Mouse (Mus musculus) midbrain, postnatal 0 days (tissue): ENCODE measurements around the gene Alg9. TPM values are rescaled to one million over a fixed set of nuclear protein-coding genes. Genes with fewer than 3 reads are reported as not detected.

Experiments used
- ATAC-seq: fragments of 200-750 bp; cut with Nextera tagmentation; 2 replicates; pipeline ENCODE4 v1.8.0; 2017; ENCODE audit warnings: moderate number of reproducible peaks, mild to moderate bottlenecking, moderate TSS enrichment, moderate library complexity; ENCODE audit not compliant: low FRiP score
- DNase-seq: peaks from one replicate; pipeline ENCODE4 v3.0.0-alpha.2; 2015; ENCODE audit warnings: low spot score
- H3K27ac ChIP-seq: fragments of 300-500 bp; sonication (generic); 2 replicates; pipeline ENCODE4 v1.5.1; 2014; ENCODE audit warnings: low read depth, mild to moderate bottlenecking, low read length, mixed read lengths
- H3K27me3 ChIP-seq: fragments of 300-500 bp; sonication (generic); 2 replicates; pipeline ENCODE4 v1.6.1; 2014; ENCODE audit warnings: low read length, control low read depth, mixed read lengths; ENCODE audit not compliant: insufficient read depth
- H3K36me3 ChIP-seq: fragments of 300-500 bp; sonication (generic); 2 replicates; pipeline ENCODE4 v1.6.1; 2014; ENCODE audit warnings: low read length, control low read depth, mixed read lengths; ENCODE audit not compliant: insufficient read depth
- H3K4me1 ChIP-seq: fragments of 300-500 bp; sonication (generic); 2 replicates; pipeline ENCODE4 v1.6.1; 2014; ENCODE audit warnings: mild to moderate bottlenecking, control low read depth, antibody characterized with exemption, low read length, mixed read lengths; ENCODE audit not compliant: insufficient read depth
- H3K4me2 ChIP-seq: fragments of 300-500 bp; sonication (generic); 2 replicates; pipeline ENCODE4 v1.6.1; 2014; ENCODE audit warnings: low read depth, mild to moderate bottlenecking, low read length, mixed read lengths; ENCODE audit not compliant: poor library complexity, severe bottlenecking
- H3K4me3 ChIP-seq: fragments of 300-500 bp; sonication (generic); 2 replicates; pipeline ENCODE4 v1.5.1; 2014; ENCODE audit warnings: low read depth, mild to moderate bottlenecking, low read length, moderate library complexity
- H3K9ac ChIP-seq: fragments of 300-500 bp; sonication (generic); replicated peaks from 2 replicates; pipeline ENCODE4 v1.6.1; 2014; ENCODE audit warnings: mild to moderate bottlenecking, low read length, moderate library complexity, mixed read lengths; ENCODE audit not compliant: poor library complexity, severe bottlenecking
- H3K9me3 ChIP-seq: fragments of 300-500 bp; sonication (generic); 2 replicates; pipeline ENCODE4 v1.6.1; 2016; ENCODE audit warnings: low read length, control low read depth
- CTCF ChIP-seq: IDR thresholded peaks from 2 replicates; pipeline ENCODE4 v1.5.1; 2016; ENCODE audit warnings: antibody characterized with exemption, mild to moderate bottlenecking
- WGBS: fragments of 180-500 bp; shearing (Covaris S2); extraction: QIAGEN DNeasy Blood & Tissue Kit; methylation state at CpG from one replicate; pipeline ENCODE4 v1.1.7; 2014; 5-methylcytosine and 5-hydroxymethylcytosine counted together
- polyA plus RNA-seq: library from polyadenylated mRNA; unstranded; fragments of >200 nt; fragmentation: Nextera tagmentation; extraction: Ambion mirVana; gene quantifications from 2 replicates; pipeline ENCODE4 v1.2.1, GENCODE M21; 2015
- total RNA-seq: library from RNA; depleted of rRNA; stranded (reverse); fragments of >200 nt; gene quantifications from 2 replicates; pipeline ENCODE4 v1.2.3, GENCODE M21; 2014

The Alg9 gene
- total and polyA plus RNA-seq, 2 experiments from 2014 or later = 57.3 to 106 TPM

- no peak for DNase-seq
- H3K27ac ChIP-seq = no peak overlapping the region
- no peak for ATAC-seq
These were observed 42.3 kb upstream of the Alg9 start for GRCm38 (mm10) chr9:50732560-50732959.

GRCm38 (mm10) chr9:50734989-50735388, 39.8 kb upstream of the Alg9 start:
- H3K9me3 ChIP-seq = no peaks in the 10 kb centered on the region
- peak; percentile 80 for DNase-seq
- no peak overlapping the region for H3K27ac ChIP-seq
- H3K4me1 ChIP-seq = no peaks in the 10 kb centered on the region
- no peaks in the 10 kb centered on the region for H3K36me3 ChIP-seq
- 2% methylated on average over 9 of the region's 9 CpGs for WGBS
- no peaks in the 10 kb centered on the region for H3K27me3 ChIP-seq
- no peak for ATAC-seq
- no peak overlapping the region for H3K9ac ChIP-seq
- peak; percentile 85 for TF ChIP-seq CTCF
- no peak overlapping the region for H3K4me2 ChIP-seq
- no peak overlapping the region for H3K4me3 ChIP-seq

More at GRCm38 (mm10) chr9:50732560-50732959, 42.3 kb upstream of the Alg9 start:
- Histone ChIP-seq H3K4me2 (no peak overlapping the region), H3K9ac (no peak overlapping the region), H3K9me3 (no peaks in the 10 kb centered on the region), H3K4me1 (no peaks in the 10 kb centered on the region), H3K36me3 (no peaks in the 10 kb centered on the region), H3K27me3 (no peaks in the 10 kb centered on the region), H3K4me3 (no peak overlapping the region)
- 10% methylated on average over 4 of the region's 4 CpGs for WGBS
- TF ChIP-seq CTCF = no peak

GRCm38 (mm10) chr9:50738914-50739870, 35.6 kb upstream of the Alg9 start, which contains the start of gene Dixdc1:
Gene Dixdc1, minus strand, starts transcription at chr9:50739517.
- Histone ChIP-seq H3K4me1 (no peaks in the 10 kb centered on the region), H3K27ac (no peak within 1 kb of the TSS), H3K4me3 (peak within 1 kb of the TSS; percentile 40), H3K27me3 (no peaks in the 10 kb centered on the region), H3K9ac (no peak within 1 kb of the TSS), H3K4me2 (peak within 1 kb of the TSS; percentile 62), H3K36me3 (no peaks in the 10 kb centered on the region), H3K9me3 (no peaks in the 10 kb centered on the region)
- DNase-seq = peak; percentile 93
- ATAC-seq = peak; percentile 95
- TF ChIP-seq CTCF = no peak
- WGBS = 13% methylated on average over 36 of the region's 36 CpGs

GRCm38 (mm10) chr9:50740867-50741784, 33.7 kb upstream of the Alg9 start:
- TF ChIP-seq CTCF = no peak
- Histone ChIP-seq H3K27me3 (no peaks in the 10 kb centered on the region), H3K36me3 (no peaks in the 10 kb centered on the region), H3K4me2 (no peak overlapping the region), H3K9me3 (no peaks in the 10 kb centered on the region), H3K9ac (no peak overlapping the region), H3K27ac (no peak overlapping the region), H3K4me3 (no peak overlapping the region), H3K4me1 (no peaks in the 10 kb centered on the region)
- WGBS = 86% methylated on average over 14 of the region's 14 CpGs
- DNase-seq (no peak), ATAC-seq (no peak)

GRCm38 (mm10) chr9:50742261-50742660, 32.6 kb upstream of the Alg9 start:
- H3K27me3 ChIP-seq = no peaks in the 10 kb centered on the region
- H3K4me3 ChIP-seq = no peak overlapping the region
- H3K9me3 ChIP-seq = no peaks in the 10 kb centered on the region
- DNase-seq (no peak), ATAC-seq (no peak)
- 92% methylated on average over 3 of the region's 3 CpGs for WGBS
- H3K4me1 ChIP-seq = no peaks in the 10 kb centered on the region
- H3K36me3 ChIP-seq = no peaks in the 10 kb centered on the region
- no peak overlapping the region for H3K4me2 ChIP-seq
- no peak overlapping the region for H3K27ac ChIP-seq
- no peak overlapping the region for H3K9ac ChIP-seq
- TF ChIP-seq CTCF = no peak
